Mouse (Mus musculus) embryonic facial prominence, embryonic 10.5 days (tissue): ENCODE measurements at regions not wholly inside any gene's neighbourhood (a gene's known extent, or its start where the extent isn't known, plus 50 kb on each side); places are given as distances from the start of the nearest gene placed in this dataset.

Experiments
- DNase-seq: peaks from one replicate; pipeline ENCODE4 v3.0.0-alpha.2; 2017; ENCODE audit warnings: low spot score
- H3K27ac ChIP-seq: fragments of 300-500 bp; sonication (generic); replicated peaks from 2 replicates; pipeline ENCODE4 v1.5.1; 2016; ENCODE audit warnings: mild to moderate bottlenecking
- H3K27me3 ChIP-seq: fragments of 300-500 bp; sonication (generic); replicated peaks from 2 replicates; pipeline ENCODE4 v1.6.1; 2016; ENCODE audit warnings: low read depth, mild to moderate bottlenecking; ENCODE audit not compliant: poor library complexity, severe bottlenecking
- H3K36me3 ChIP-seq: fragments of 300-500 bp; sonication (generic); replicated peaks from 2 replicates; pipeline ENCODE4 v1.6.1; 2016; ENCODE audit warnings: mild to moderate bottlenecking, moderate library complexity
- H3K4me1 ChIP-seq: fragments of 300-500 bp; sonication (generic); 2 replicates; pipeline ENCODE4 v1.6.1; 2016
- H3K4me3 ChIP-seq: fragments of 300-500 bp; sonication (generic); 2 replicates; pipeline ENCODE4 v1.5.1; 2016; ENCODE audit warnings: mild to moderate bottlenecking, moderate library complexity
- H3K9me3 ChIP-seq: fragments of 300-500 bp; sonication (generic); 2 replicates; pipeline ENCODE4 v1.6.1; 2016; ENCODE audit warnings: mild to moderate bottlenecking
- WGBS: fragments of 180-500 bp; shearing (Covaris S2); methylation state at CpG from one replicate; pipeline ENCODE4 v1.1.7; 2016; 5-methylcytosine and 5-hydroxymethylcytosine counted together

GRCm38 (mm10) chr2:72786044-72786737 lies 194.1 kb downstream of the Sp3 start:
- Histone ChIP-seq H3K27me3 (no peaks in the 10 kb centered on the region), H3K27ac (peak overlapping the region; percentile 66), H3K9me3 (no peaks in the 10 kb centered on the region), H3K36me3 (no peaks in the 10 kb centered on the region), H3K4me3 (no peak overlapping the region), H3K4me1 (peaks cover 17% of the 10 kb centered on the region)
- DNase-seq = no peak
- WGBS = 49% methylated on average over 5 of the region's 5 CpGs

GRCm38 (mm10) chr2:72787616-72788015 lies 192.6 kb downstream of the Sp3 start:
- H3K9me3 ChIP-seq = no peaks in the 10 kb centered on the region
- no peak for DNase-seq
- no peaks in the 10 kb centered on the region for H3K36me3 ChIP-seq
- no peak overlapping the region for H3K4me3 ChIP-seq
- no peak overlapping the region for H3K27ac ChIP-seq
- WGBS = 81% methylated on average over 3 of the region's 3 CpGs
- H3K4me1 ChIP-seq = peaks cover 16% of the 10 kb centered on the region
- H3K27me3 ChIP-seq = no peaks in the 10 kb centered on the region

- Histone ChIP-seq H3K4me3 (no peak overlapping the region), H3K9me3 (no peaks in the 10 kb centered on the region), H3K27ac (no peak overlapping the region), H3K27me3 (0 out of 2 replicates have a peak, but pooled peaks cover 4% of the 10 kb centered on the region), H3K36me3 (no peaks in the 10 kb centered on the region), H3K4me1 (peaks cover 4% of the 10 kb centered on the region; the same call in 1 of the 2 replicates)
- 81% methylated on average over 3 of the region's 3 CpGs for WGBS
- no peak for DNase-seq
Measured at GRCm38 (mm10) chr2:72791496-72791895, 188.8 kb downstream of the Sp3 start.

- WGBS = 72% methylated on average over 10 of the region's 10 CpGs
- no peak for DNase-seq
- H3K36me3 ChIP-seq = no peaks in the 10 kb centered on the region
- H3K4me3 ChIP-seq = no peak overlapping the region
- no peak overlapping the region for H3K27ac ChIP-seq
- 0 out of 2 replicates have a peak, but pooled peaks cover 4% of the 10 kb centered on the region for H3K27me3 ChIP-seq
- H3K9me3 ChIP-seq = no peaks in the 10 kb centered on the region
- H3K4me1 ChIP-seq = 0 out of 2 replicates have a peak, but pooled peaks cover 3% of the 10 kb centered on the region
Measured at GRCm38 (mm10) chr2:72793424-72793823, 186.8 kb downstream of the Sp3 start.

GRCm38 (mm10) chr2:72794501-72794900 lies 185.7 kb downstream of the Sp3 start:
- Histone ChIP-seq H3K9me3 (no peaks in the 10 kb centered on the region), H3K4me3 (no peak overlapping the region), H3K27ac (no peak overlapping the region), H3K4me1 (0 out of 2 replicates have a peak, but pooled peaks cover 3% of the 10 kb centered on the region), H3K36me3 (no peaks in the 10 kb centered on the region), H3K27me3 (0 out of 2 replicates have a peak, but pooled peaks cover 4% of the 10 kb centered on the region)
- no peak for DNase-seq
- WGBS = 64% methylated on average over 4 of the region's 4 CpGs

GRCm38 (mm10) chr2:72797002-72797718 lies 183.1 kb downstream of the Sp3 start:
- H3K27me3 ChIP-seq = 0 out of 2 replicates have a peak, but pooled peaks cover 4% of the 10 kb centered on the region
- H3K9me3 ChIP-seq = no peaks in the 10 kb centered on the region
- no peak for DNase-seq
- 84% methylated on average over 4 of the region's 4 CpGs for WGBS
- H3K36me3 ChIP-seq = no peaks in the 10 kb centered on the region
- H3K27ac ChIP-seq = no peak overlapping the region
- H3K4me3 ChIP-seq = no peak overlapping the region
- H3K4me1 ChIP-seq = no peaks in the 10 kb centered on the region

GRCm38 (mm10) chr2:72800696-72801095 lies 179.6 kb downstream of the Sp3 start:
- Histone ChIP-seq H3K27me3 (0 out of 2 replicates have a peak, but pooled peaks cover 2% of the 10 kb centered on the region), H3K4me3 (no peak overlapping the region), H3K36me3 (no peaks in the 10 kb centered on the region), H3K9me3 (no peaks in the 10 kb centered on the region), H3K4me1 (no peaks in the 10 kb centered on the region), H3K27ac (no peak overlapping the region)
- 69% methylated on average over 7 of the region's 7 CpGs for WGBS
- no peak for DNase-seq

GRCm38 (mm10) chr2:72813282-72813974 lies 166.8 kb downstream of the Sp3 start:
- peaks cover 14% of the 10 kb centered on the region for H3K4me1 ChIP-seq
- no peak for DNase-seq
- H3K4me3 ChIP-seq = no peak overlapping the region
- peaks cover 44% of the 10 kb centered on the region for H3K27me3 ChIP-seq
- 72% methylated on average over 14 of the region's 14 CpGs for WGBS
- H3K9me3 ChIP-seq = peaks cover 6% of the 10 kb centered on the region; the same call in 1 of the 2 replicates
- H3K36me3 ChIP-seq = no peaks in the 10 kb centered on the region
- H3K27ac ChIP-seq = no peak overlapping the region

- no peak for DNase-seq
- Histone ChIP-seq H3K4me1 (no peaks in the 10 kb centered on the region), H3K4me3 (no peak overlapping the region), H3K9me3 (no peaks in the 10 kb centered on the region), H3K27ac (no peak overlapping the region), H3K36me3 (no peaks in the 10 kb centered on the region), H3K27me3 (no peaks in the 10 kb centered on the region)
- 89% methylated on average over 4 of the region's 4 CpGs for WGBS
Measured at GRCm38 (mm10) chr2:72825251-72825650, 155.0 kb downstream of the Sp3 start.

GRCm38 (mm10) chr2:72829139-72829538 lies 151.1 kb downstream of the Sp3 start:
- no peaks in the 10 kb centered on the region for H3K9me3 ChIP-seq
- 27% methylated on average over 1 of the region's 1 CpGs for WGBS
- H3K4me1 ChIP-seq = no peaks in the 10 kb centered on the region
- no peaks in the 10 kb centered on the region for H3K27me3 ChIP-seq
- H3K4me3 ChIP-seq = no peak overlapping the region
- no peaks in the 10 kb centered on the region for H3K36me3 ChIP-seq
- H3K27ac ChIP-seq = no peak overlapping the region
- no peak for DNase-seq

- Histone ChIP-seq H3K36me3 (no peaks in the 10 kb centered on the region), H3K4me3 (no peak overlapping the region), H3K9me3 (no peaks in the 10 kb centered on the region), H3K4me1 (peaks cover 7% of the 10 kb centered on the region), H3K27ac (no peak overlapping the region), H3K27me3 (no peaks in the 10 kb centered on the region)
- WGBS = 89% methylated on average over 10 of the region's 10 CpGs
- no peak for DNase-seq
Measured at GRCm38 (mm10) chr2:72832770-72833169, 147.5 kb downstream of the Sp3 start.

- 66% methylated on average over 6 of the region's 6 CpGs for WGBS
- H3K9me3 ChIP-seq = no peaks in the 10 kb centered on the region
- DNase-seq = peak; percentile 43
- H3K27me3 ChIP-seq = no peaks in the 10 kb centered on the region
- H3K4me1 ChIP-seq = peaks cover 18% of the 10 kb centered on the region
- H3K4me3 ChIP-seq = no peak overlapping the region
- no peaks in the 10 kb centered on the region for H3K36me3 ChIP-seq
- H3K27ac ChIP-seq = no peak overlapping the region; the same call in 1 of the 2 replicates
Measured at GRCm38 (mm10) chr2:72838085-72838727, 142.0 kb downstream of the Sp3 start.
